Mouse (Mus musculus) kidney, adult 2 months (tissue): ENCODE results near the gene Ccdc126.

Source experiments
- CTCF ChIP-seq: fragments of 200-500 bp; conservative IDR thresholded peaks from 2 replicates; pipeline ENCODE4 v1.5.1; 2011; ENCODE audit warnings: low read depth, mild to moderate bottlenecking, control low read depth, low read length, moderate library complexity, mixed read lengths; ENCODE audit not compliant: insufficient read depth, insufficient read length
- POLR2A ChIP-seq: fragments of 200-500 bp; IDR thresholded peaks from one replicate; pipeline ENCODE4 v1.6.1; 2011; ENCODE audit warnings: low read depth, low read length, control low read depth

GRCm38 (mm10) chr6:49338566-49338965 is 19.5 kb downstream of the Ccdc126 start:
- TF ChIP-seq CTCF (no peak), POLR2A (no peak)
